Mouse (Mus musculus): ENCODE measurements around the gene Mapk8ip1. TPM values are rescaled to one million over a fixed set of nuclear protein-coding genes. Genes with fewer than 3 reads are reported as not detected.

Gene Mapk8ip1
- total RNA-seq (2022), result 100 to 1,000 TPM; 328 to 363 (median 345) TPM

DNA sequence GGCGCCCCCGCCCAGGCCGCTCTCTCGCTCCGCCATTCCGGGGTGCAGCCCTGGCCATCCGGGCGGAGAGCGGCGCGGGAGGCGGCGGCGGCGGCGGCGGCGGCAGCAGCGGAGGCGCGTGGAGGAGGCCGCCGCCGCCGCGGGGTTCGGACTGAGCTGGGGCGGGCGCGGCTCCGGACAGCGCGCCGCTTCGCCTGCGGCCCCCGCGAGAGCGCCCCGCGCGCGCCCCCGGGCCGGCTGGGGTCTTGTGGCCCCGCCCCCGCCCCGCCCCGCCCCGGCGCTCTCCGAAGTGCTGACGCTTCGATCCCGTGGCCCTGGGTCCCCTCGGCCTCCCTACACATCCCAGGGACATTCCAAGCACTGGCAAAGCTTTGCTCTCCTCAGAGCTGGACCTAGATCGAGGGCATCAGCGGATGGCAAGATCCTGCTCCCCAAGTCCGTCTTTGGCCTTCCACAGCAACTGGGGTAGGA lies at the start of gene Mapk8ip1:
Gene Mapk8ip1, minus strand, starts transcription at position 173 of the 471 bp plus-strand sequence.
- DNase-seq (ENCODE audit: low spot score in 2 of 2), result no peak

- no peak for DNase-seq (ENCODE audit: low spot score in 2 of 2)
These were observed 46.2 kb upstream of the Mapk8ip1 start for GRCm38 (mm10) chr2:92447121-92447740.

- no peak for DNase-seq (ENCODE audit: low spot score in 2 of 2)
These were observed 45.6 kb upstream of the Mapk8ip1 start for GRCm38 (mm10) chr2:92446656-92447055.

GRCm38 (mm10) chr2:92445890-92446289 lies 44.8 kb upstream of the Mapk8ip1 start:
- DNase-seq (ENCODE audit: low spot score in 2 of 2), result no peak

DNA sequence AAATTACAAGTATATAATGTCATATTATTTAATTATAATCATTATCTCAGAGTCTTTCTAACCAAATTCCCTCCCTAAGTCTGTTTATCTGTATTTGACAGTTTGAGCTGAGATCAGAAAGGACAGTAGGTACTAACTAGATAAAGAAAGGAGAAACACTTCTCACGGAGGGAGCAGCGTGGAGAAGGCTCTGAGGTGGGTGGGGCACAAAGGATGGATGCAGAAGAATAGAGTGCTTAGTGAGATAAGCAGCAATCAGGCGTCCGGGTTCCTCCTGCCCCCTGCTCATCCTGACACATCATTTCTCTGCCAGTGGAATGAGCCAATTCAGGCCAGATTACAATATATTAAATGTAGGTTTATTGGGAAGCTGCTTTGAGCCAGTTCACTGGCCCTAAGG lies 43.3 kb upstream of the Mapk8ip1 start:
- DNase-seq (ENCODE audit: low spot score in 2 of 2), result no peak

DNA sequence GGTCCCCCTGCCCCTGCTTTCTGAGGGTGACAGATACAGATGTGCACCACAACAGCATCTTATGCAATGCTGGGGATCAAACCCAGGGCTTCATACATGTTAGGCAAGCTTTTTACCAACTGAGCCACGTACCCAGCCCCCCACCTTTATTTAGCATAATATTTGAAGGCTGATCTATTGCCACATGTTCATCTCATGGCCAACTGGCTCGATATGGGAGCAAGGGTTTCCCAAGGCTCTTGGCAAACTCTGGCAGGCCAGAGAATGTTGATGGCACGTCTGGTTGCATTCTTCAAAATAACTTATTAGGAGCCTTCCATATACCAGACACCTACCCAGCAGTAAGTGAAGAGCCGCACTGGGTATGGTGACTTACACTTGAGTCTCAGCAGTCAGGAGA lies 42.2 kb upstream of the Mapk8ip1 start:
- no peak for DNase-seq (ENCODE audit: low spot score in 2 of 2)

GRCm38 (mm10) chr2:92442419-92443001 lies 41.4 kb upstream of the Mapk8ip1 start:
- peak in 1 of 2 experiments; percentile 86 for DNase-seq (ENCODE audit: low spot score in 2 of 2)

DNA sequence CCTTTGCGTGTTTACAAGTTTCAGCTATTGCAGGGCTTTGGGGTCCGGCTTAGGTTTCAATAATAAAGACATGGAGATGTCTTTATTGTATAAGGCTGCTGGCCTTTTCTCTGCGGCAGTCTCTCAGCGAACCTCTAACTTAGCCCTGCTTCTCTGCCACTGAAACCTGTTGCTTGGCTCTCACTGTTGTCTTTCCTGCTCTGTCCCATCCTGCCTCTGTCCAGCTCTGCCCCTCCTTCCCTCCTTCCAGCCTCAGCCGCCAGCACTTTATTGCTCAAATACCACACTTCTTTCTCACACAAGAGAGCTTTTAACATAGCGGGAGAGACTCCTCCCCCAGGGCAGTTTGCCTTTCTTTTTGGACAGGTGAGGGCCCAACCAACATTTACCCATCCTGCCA lies 39.4 kb upstream of the Mapk8ip1 start:
- no peak for DNase-seq (ENCODE audit: low spot score in 2 of 2)

GRCm38 (mm10) chr2:92438567-92438966 lies 37.5 kb upstream of the Mapk8ip1 start:
- DNase-seq (ENCODE audit: low spot score in 2 of 2), result no peak

- peak; percentile 69 to 77 for DNase-seq (ENCODE audit: low spot score in 2 of 2)
These were observed 36.8 kb upstream of the Mapk8ip1 start for GRCm38 (mm10) chr2:92437875-92438274.

DNA sequence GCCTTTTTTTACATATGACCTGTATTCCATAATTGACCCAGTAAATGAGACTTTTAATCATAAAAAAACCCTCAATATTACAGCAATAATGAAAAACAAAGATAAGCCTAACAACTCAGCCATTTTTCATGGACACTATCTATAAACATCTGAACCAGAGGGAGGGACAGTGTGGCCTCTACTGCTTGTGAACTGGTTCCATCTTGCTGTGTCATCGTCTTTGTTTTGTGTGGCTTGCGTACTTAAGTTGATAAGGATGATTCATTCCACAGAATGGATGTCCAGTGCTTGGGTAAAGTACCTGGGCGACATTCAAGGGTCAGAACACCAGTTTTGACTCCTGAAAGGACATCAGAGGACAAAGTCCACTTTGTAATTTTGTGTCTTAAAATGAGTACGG lies 36.3 kb upstream of the Mapk8ip1 start:
- DNase-seq (ENCODE audit: low spot score in 2 of 2), result no peak

GRCm38 (mm10) chr2:92435023-92435422 lies 34.0 kb upstream of the Mapk8ip1 start:
- no peak for DNase-seq (ENCODE audit: low spot score in 2 of 2)

GRCm38 (mm10) chr2:92434375-92434745 lies 33.3 kb upstream of the Mapk8ip1 start:
- DNase-seq (ENCODE audit: low spot score in 2 of 2), result no peak

DNA sequence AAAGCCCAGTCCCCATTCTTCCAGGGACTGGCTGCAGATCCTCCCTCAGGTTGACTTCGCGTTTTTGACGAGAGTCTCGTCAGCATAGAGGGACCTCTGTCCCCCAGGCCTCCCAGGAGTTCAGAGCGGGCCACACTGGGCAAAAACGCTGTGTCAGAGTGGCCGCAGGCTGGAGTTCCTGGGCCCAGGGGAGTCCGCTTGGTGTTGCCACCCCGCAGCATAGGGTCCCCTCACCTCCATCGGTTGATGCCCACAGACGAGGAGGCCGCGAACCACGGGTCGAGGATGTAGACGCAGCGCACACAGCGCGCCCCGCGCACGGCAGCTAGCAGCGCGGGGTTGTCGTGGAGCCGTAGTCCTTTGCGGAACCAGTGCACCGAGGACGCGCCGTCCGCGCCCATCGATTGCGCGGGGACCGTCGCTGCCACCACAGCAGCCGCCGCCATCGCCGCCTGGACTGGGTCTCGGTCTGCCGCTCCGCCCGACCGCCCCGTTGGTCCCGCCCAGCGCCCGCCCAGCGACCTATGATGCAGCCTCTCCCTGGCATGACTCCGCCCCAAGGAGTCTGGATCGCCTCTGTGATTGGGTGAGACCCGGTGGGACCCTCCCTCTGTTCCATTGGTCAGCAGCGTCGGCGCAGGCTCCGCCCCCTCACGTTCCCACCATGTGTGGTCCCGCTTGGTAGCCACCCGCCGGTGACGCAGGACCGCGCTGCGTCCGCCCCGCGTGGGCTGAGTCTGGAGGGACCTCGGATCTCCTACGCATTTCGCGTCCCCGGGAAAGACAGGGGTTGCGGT lies 32.7 kb upstream of the Mapk8ip1 start, which contains the start of gene Cry2:
Gene Cry2, minus strand, starts transcription at position 466 of the 797 bp plus-strand sequence.
- peak; percentile 96 to 99 for DNase-seq (ENCODE audit: low spot score in 2 of 2)

DNA sequence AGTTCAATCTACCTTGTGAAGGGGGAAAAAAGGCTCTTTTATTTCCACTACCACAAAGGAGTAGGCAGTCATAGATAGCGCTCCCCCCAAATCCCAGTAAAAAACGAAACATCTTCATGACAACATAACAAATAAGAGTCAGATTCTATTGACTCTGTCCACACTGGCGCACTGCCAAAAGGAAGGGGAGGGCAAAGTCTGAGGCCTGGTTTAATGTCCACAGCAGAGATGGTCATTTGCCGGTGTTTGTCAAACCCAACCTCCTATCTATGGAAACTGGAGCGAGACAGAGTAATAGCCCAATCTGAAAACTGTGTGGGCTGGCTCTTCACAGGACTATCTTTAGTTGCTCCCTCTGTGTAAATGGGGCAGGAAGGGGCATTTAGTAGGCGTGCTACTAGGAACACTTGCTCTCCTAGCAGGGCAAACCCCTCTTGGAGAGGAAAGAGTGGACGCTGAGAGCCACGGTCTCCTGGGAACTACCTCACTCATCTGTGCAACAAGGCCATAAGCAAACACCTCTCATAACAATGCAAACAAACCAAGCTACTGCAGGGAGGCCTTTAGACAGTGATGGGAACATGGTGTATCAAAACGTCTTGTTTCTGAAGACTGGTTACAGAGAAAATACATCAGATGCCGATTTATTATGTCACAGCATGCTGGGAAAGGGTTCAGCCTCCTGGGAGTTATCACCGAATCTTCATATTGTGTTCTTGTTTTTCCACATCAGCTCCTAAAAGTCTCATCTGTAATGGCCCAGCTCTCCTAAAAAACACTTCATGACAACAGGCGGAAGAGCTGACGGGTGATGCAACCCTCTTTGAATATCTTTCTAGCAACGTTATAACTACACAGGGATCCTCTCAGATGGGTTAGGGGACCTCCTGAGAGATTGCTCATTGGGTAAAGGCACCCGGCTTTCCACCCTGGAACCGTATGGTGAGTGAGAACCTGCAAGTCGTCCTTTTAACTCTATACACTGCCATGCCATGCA lies 31.5 kb upstream of the Mapk8ip1 start:
- no peak for DNase-seq (ENCODE audit: low spot score in 2 of 2)

DNA sequence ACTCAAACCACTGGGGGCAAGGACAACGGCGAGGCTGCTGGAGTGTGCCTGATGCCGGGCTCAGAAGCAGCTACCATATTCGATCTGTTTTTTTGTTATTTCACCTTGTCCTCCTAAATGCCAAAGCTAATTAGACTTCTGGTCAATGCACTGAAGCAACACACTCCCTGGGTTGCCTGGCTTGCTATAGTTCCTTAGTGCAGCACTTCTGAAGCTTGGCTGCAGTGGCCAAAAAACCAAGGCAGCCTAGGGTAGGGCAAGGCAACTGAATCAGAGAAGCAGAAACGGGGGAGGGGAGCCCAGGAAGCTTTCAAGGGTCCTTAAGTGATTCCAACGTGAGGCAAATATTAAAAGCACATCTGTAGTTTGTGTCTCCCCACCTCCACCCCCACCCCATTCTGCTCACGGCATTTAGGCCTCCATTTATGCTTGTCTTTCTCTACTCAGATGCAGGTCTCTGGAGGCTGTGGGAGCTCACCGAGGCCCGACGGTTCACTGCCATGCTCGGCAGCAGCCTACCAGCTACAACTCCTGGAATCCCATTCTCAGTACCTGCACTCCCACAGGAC lies 30.6 kb upstream of the Mapk8ip1 start:
- no peak for DNase-seq (ENCODE audit: low spot score in 2 of 2)

GRCm38 (mm10) chr2:92430723-92431541 lies 29.9 kb upstream of the Mapk8ip1 start:
- peak in 1 of 2 experiments; percentile 82 for DNase-seq (ENCODE audit: low spot score in 2 of 2)

DNA sequence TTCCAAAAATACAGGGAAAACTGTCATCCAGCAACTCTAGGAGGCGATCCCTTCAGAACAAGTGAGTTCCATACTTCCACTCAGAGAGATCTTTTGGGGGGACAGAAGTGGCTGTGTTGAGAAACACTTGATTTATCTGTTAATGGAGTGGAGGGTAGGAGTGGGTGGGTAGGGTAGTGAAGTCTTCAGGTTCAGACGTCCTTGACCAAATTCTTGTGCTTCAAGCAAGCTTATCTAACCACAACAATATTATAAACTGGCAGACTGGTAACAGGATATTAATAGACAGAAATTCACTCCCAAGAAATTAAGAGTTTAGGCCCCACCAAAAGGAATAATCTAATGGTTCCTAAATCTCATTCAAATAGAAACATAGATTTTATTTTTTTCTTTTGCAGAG lies 29.0 kb upstream of the Mapk8ip1 start:
- no peak for DNase-seq (ENCODE audit: low spot score in 2 of 2)

DNA sequence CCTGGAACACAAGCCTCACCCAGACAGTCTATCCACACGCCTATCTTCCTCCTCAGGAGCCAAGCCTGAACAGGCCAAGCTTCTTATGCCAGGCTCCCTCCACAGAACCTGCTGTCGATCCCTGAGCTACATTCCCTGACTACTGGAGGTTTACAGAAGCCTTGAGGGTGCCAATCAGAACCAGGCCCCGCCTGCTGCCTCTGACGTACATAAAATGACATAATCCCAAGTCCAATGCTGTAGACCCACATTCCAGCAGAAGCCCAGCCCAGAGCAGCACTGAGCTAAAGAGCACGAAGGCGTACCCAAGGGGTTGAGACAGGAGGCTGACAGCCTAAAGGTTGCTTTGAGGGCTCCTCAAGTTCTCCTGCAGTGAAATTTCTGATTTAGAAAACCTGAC lies 26.8 kb upstream of the Mapk8ip1 start:
- peak; percentile 75 to 86 for DNase-seq (ENCODE audit: low spot score in 2 of 2)

GRCm38 (mm10) chr2:92426426-92426825 lies 25.4 kb upstream of the Mapk8ip1 start:
- no peak for DNase-seq (ENCODE audit: low spot score in 2 of 2)

All from left cerebral cortex, adult 8-10 months (tissue).